Mouse (Mus musculus) liver, embryonic 14.5 days (tissue): ENCODE measurements around the gene Cops4. TPM values are rescaled to one million over a fixed set of nuclear protein-coding genes. Genes with fewer than 3 reads are reported as not detected.
A peak's percentile ranks its signal among the peaks of the same experiment; 100 is the strongest.

Source experiments
- ATAC-seq: fragments of 200-750 bp; cut with Nextera tagmentation; 2 replicates; pipeline ENCODE4 v1.8.0; 2017; ENCODE audit warnings: moderate number of reproducible peaks, mild to moderate bottlenecking, moderate library complexity; ENCODE audit not compliant: insufficient read depth
- DNase-seq, 3 experiments: peaks; one replicate each; pipeline ENCODE4 v3.0.0-alpha.2; 2012 to 2013; ENCODE audit warnings: low read depth in 3 of 3, low spot score in 3 of 3
- H3K27ac ChIP-seq: fragments of 300-500 bp; sonication (generic); 2 replicates; pipeline ENCODE4 v1.5.1; 2014; ENCODE audit warnings: moderate library complexity, mild to moderate bottlenecking, control low read depth, inconsistent platforms
- H3K27me3 ChIP-seq: fragments of 300-500 bp; sonication (generic); 2 replicates; pipeline ENCODE4 v1.6.1; 2014; ENCODE audit warnings: mild to moderate bottlenecking, low read length, moderate library complexity; ENCODE audit not compliant: control insufficient read depth, insufficient read depth
- H3K36me3 ChIP-seq: fragments of 300-500 bp; sonication (generic); replicated peaks from 2 replicates; pipeline ENCODE4 v1.6.1; 2014; ENCODE audit warnings: low read depth; ENCODE audit not compliant: control insufficient read depth, insufficient read depth
- H3K4me1 ChIP-seq, 2 experiments: fragments of 200-500 bp in 1 of 2; fragments of 300-500 bp in 1 of 2; sonication (generic) in 1 of 2; replicated peaks; 2 replicates each; pipeline ENCODE4 v1.6.1; 2012 to 2014; ENCODE audit warnings: antibody characterized with exemption in 1 of 2, inconsistent platforms in 1 of 2, low read length in 1 of 2; ENCODE audit not compliant: control insufficient read depth in 2 of 2, insufficient read depth in 2 of 2
- H3K4me2 ChIP-seq: fragments of 300-500 bp; sonication (generic); 2 replicates; pipeline ENCODE4 v1.6.1; 2014; ENCODE audit warnings: low read depth, mild to moderate bottlenecking, control low read depth, moderate library complexity
- H3K4me3 ChIP-seq, 2 experiments: fragments of 200-500 bp in 1 of 2; fragments of 300-500 bp in 1 of 2; sonication (generic) in 1 of 2; 2 replicates each; pipeline ENCODE4 v1.5.1; 2012 to 2014; ENCODE audit warnings: low read depth in 2 of 2, low read length in 2 of 2, mild to moderate bottlenecking in 2 of 2, control low read depth in 1 of 2, inconsistent platforms in 1 of 2, moderate library complexity in 1 of 2; ENCODE audit not compliant: insufficient read depth in 1 of 2
- H3K9ac ChIP-seq: fragments of 300-500 bp; sonication (generic); replicated peaks from 2 replicates; pipeline ENCODE4 v1.6.1; 2014; ENCODE audit warnings: mild to moderate bottlenecking, control low read depth, moderate library complexity
- H3K9me3 ChIP-seq: fragments of 300-500 bp; sonication (generic); 2 replicates; pipeline ENCODE4 v1.6.1; 2016; ENCODE audit warnings: low read length, mixed read lengths; ENCODE audit not compliant: control insufficient read depth
- CTCF ChIP-seq: IDR thresholded peaks from 2 replicates; pipeline ENCODE4 v1.5.1; 2016; ENCODE audit warnings: antibody characterized with exemption, low read depth, control low read depth
- EP300 ChIP-seq: IDR thresholded peaks from 2 replicates; pipeline ENCODE4 v1.6.1; 2016; ENCODE audit warnings: antibody characterized with exemption, low read depth
- WGBS: fragments of 180-500 bp; shearing (Covaris S2); extraction: QIAGEN DNeasy Blood & Tissue Kit; methylation state at CpG from one replicate; pipeline ENCODE4 v1.1.7; 2014; ENCODE audit not compliant: insufficient replicate concordance; 5-methylcytosine and 5-hydroxymethylcytosine counted together
- polyA plus RNA-seq, 2 experiments: library from polyadenylated mRNA; depleted of rRNA in 1 of 2; stranded (reverse) in 1 of 2; unstranded in 1 of 2; fragments of >200 nt; fragmentation: Nextera tagmentation in 1 of 2; extraction: Ambion mirVana in 1 of 2; gene quantifications; 2 replicates each; pipeline versions ENCODE4 v1.2.1 to v1.2.3; 2012 to 2014

The Cops4 gene
- polyA plus RNA-seq, 2 experiments, result 28.2 to 70.9 TPM

DNA sequence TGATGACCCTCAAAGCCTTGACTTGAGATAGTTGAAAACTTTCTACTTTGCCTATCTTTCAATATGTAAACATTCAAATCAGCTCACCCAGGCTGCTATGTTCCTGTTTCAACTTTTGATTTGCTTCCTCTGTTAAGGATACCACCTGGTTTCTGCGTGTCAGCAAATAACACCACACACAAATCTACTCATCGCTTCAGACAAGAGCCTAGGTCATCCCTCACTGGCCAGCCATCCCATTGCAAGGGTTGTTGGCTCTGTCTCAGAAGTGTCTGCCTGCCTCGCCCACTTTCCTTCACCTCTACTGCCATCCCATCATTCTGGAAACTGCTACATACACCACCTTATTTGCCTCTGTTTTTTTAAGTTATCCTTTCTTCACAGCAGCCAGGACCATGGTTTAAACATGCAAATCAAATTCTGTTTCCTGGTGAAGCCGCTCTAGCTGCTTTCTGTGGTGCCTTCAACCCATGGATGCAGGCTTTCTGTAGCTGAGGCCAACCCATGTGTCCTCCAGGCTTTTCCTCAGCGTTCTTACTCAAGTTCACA, 60.8 kb downstream of the Cops4 start:
- H3K9ac ChIP-seq, result no peak overlapping the region
- no peaks in the 10 kb centered on the region for H3K9me3 ChIP-seq
- no peak overlapping the region for H3K4me3 ChIP-seq
- TF ChIP-seq EP300 (no peak), CTCF (no peak)
- ATAC-seq (no peak), DNase-seq (no peak)
- no peak overlapping the region for H3K4me2 ChIP-seq
- H3K27me3 ChIP-seq, result no peaks in the 10 kb centered on the region
- H3K4me1 ChIP-seq, result peaks cover 0 to 5% of the 10 kb centered on the region in 2 experiments; a peak in 2 of 4 replicates
- no peaks in the 10 kb centered on the region for H3K36me3 ChIP-seq
- 57% methylated on average over 5 of the region's 5 CpGs for WGBS
- no peak overlapping the region for H3K27ac ChIP-seq

GRCm38 (mm10) chr5:100581622-100582434, 63.7 kb downstream of the Cops4 start:
- H3K27ac ChIP-seq, result no peak overlapping the region
- ATAC-seq, result no peak
- H3K27me3 ChIP-seq, result no peaks in the 10 kb centered on the region
- TF ChIP-seq CTCF, result no peak
- no peak for TF ChIP-seq EP300
- DNase-seq, result no peak
- 45% methylated on average over 11 of the region's 11 CpGs for WGBS
- no peak overlapping the region for H3K9ac ChIP-seq
- no peaks in the 10 kb centered on the region for H3K9me3 ChIP-seq
- no peak overlapping the region for H3K4me3 ChIP-seq
- H3K4me2 ChIP-seq, result no peak overlapping the region
- peaks cover 0 to 5% of the 10 kb centered on the region in 2 experiments; a peak in 2 of 4 replicates for H3K4me1 ChIP-seq
- no peaks in the 10 kb centered on the region for H3K36me3 ChIP-seq

- no peak for TF ChIP-seq CTCF
- 0 out of 2 replicates have a peak, but pooled peaks have one; percentile 19 for TF ChIP-seq EP300
Observed at GRCm38 (mm10) chr5:100582435-100582826, 64.3 kb downstream of the Cops4 start.

GRCm38 (mm10) chr5:100583066-100583465, 65.0 kb downstream of the Cops4 start:
- no peaks in the 10 kb centered on the region for H3K27me3 ChIP-seq
- DNase-seq (no peak), ATAC-seq (no peak)
- H3K9ac ChIP-seq, result no peak overlapping the region
- no peak overlapping the region for H3K4me2 ChIP-seq
- no peak for TF ChIP-seq CTCF
- TF ChIP-seq EP300, result no peak
- peaks cover 0 to 5% of the 10 kb centered on the region in 2 experiments; a peak in 2 of 4 replicates for H3K4me1 ChIP-seq
- 64% methylated on average over 7 of the region's 7 CpGs for WGBS
- no peaks in the 10 kb centered on the region for H3K36me3 ChIP-seq
- H3K4me3 ChIP-seq, result no peak overlapping the region
- H3K27ac ChIP-seq, result no peak overlapping the region
- no peaks in the 10 kb centered on the region for H3K9me3 ChIP-seq

More at GRCm38 (mm10) chr5:100582435-100582826, 64.3 kb downstream of the Cops4 start:
- Histone ChIP-seq H3K9me3 (no peaks in the 10 kb centered on the region), H3K9ac (no peak overlapping the region), H3K4me3 (no peak overlapping the region), H3K27me3 (no peaks in the 10 kb centered on the region), H3K4me1 (peaks cover 0 to 5% of the 10 kb centered on the region in 2 experiments; a peak in 2 of 4 replicates), H3K36me3 (no peaks in the 10 kb centered on the region), H3K27ac (no peak overlapping the region), H3K4me2 (no peak overlapping the region)
- WGBS, result 35% methylated on average over 5 of the region's 5 CpGs
- no peak for DNase-seq
- no peak for ATAC-seq

- H3K4me3 ChIP-seq, result no peak overlapping the region
- H3K9me3 ChIP-seq, result no peaks in the 10 kb centered on the region
- no peak overlapping the region for H3K9ac ChIP-seq
- no peaks in the 10 kb centered on the region for H3K36me3 ChIP-seq
- ATAC-seq, result no peak
- no peak for DNase-seq
- no peaks in the 10 kb centered on the region for H3K27me3 ChIP-seq
- WGBS, result 26% methylated on average over 8 of the region's 8 CpGs
- no peak for TF ChIP-seq CTCF
- no peak for TF ChIP-seq EP300
- peaks cover 0 to 5% of the 10 kb centered on the region in 2 experiments; a peak in 2 of 4 replicates for H3K4me1 ChIP-seq
- no peak overlapping the region for H3K4me2 ChIP-seq
- no peak overlapping the region for H3K27ac ChIP-seq
Observed at GRCm38 (mm10) chr5:100585206-100585644, 67.1 kb downstream of the Cops4 start.
